Mouse (Mus musculus): ENCODE data around the gene Gm15091. TPM values are rescaled to one million over a fixed set of nuclear protein-coding genes. Genes with fewer than 3 reads are reported as not detected.
"Not testable (repeated sequence)": the region's sequence is repeated elsewhere in the genome, so short reads cannot be mapped to it uniquely, and the experiment has no call there.

The Gm15091 gene
- not detected for total RNA-seq (2021)
- long read RNA-seq, experiment 1, result 0 reads
- long read RNA-seq, experiment 2, result 0 reads

DNA sequence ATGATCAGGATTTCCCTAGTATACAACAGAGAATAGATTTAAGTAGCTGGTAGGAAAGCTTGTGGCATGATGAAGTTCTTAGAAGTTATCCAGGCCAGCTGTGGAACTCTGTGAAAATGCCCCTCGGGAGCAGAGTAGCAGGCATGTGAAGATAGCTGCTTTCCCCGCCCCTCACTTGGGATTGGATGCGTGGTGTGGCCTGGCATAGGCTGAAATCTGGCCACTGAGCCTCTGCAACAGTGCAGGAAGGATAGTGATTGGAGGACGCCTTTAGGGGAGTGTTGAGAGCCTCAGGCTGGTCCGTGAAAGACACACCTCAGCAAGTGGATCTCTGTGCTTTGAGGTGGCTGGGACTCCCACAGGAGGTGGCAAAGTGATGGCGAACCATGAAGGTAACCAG is at the start of gene Gm15091:
Gm15091 (plus strand) TSS at position 301 of the 400 bp plus-strand sequence.
- not testable (repeated sequence) for DNase-seq

Other genes with a start within 250 kb of the Gm15091 start
- gene Gm15097, start 157.2 kb upstream of the Gm15091 start, total RNA-seq (2021), result not detected